Mouse (Mus musculus) frontal cortex, postnatal 10 days (tissue): ENCODE results near the gene 4930595D18Rik.

Source experiments
- DNase-seq, 2 experiments: peaks; one replicate each; pipeline ENCODE4 v3.0.0; 2022; ENCODE audit warnings: low spot score in 2 of 2, mixed read lengths in 1 of 2

Gene 4930595D18Rik

DNA sequence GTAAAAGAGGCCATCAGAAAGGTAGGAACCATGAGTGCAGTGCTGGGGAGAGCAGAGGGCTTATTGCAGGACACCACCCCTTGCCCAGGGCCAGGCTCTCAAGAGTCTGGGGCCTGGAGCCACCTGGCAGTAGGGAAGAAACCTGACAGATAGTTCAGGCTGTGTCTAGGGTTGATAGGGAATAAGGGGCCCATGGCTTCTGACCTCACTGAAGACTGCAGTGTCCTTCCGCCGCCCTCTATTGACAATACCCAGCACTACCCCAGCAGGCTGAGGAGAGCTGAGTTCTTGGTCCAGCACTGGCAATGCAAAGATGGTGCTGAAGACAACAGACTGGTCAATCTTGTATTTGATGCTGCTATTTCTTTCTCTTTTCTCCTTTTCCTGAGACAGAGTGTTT is 47.2 kb downstream of the 4930595D18Rik start:
- no peak for DNase-seq

DNA sequence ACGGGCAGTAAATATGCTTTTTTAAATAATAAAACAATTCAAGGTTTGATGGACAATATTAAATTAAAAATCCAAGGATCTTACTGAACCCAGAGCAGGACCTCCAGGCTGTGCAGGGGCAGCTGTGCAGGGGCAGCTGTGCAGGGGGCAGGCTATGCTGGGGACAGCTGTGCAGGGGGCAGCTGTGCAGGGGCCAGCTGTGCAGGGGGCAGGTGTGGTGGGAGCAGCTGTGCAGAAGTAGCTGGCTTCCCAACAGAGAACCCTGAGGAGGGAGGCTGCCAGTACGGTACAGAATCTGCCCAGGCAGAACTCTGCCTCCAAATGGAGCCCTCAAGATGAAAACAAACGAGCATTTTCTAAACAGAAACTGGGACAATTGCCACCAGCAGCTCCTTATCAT is 48.3 kb downstream of the 4930595D18Rik start:
- DNase-seq, result no peak

DNA sequence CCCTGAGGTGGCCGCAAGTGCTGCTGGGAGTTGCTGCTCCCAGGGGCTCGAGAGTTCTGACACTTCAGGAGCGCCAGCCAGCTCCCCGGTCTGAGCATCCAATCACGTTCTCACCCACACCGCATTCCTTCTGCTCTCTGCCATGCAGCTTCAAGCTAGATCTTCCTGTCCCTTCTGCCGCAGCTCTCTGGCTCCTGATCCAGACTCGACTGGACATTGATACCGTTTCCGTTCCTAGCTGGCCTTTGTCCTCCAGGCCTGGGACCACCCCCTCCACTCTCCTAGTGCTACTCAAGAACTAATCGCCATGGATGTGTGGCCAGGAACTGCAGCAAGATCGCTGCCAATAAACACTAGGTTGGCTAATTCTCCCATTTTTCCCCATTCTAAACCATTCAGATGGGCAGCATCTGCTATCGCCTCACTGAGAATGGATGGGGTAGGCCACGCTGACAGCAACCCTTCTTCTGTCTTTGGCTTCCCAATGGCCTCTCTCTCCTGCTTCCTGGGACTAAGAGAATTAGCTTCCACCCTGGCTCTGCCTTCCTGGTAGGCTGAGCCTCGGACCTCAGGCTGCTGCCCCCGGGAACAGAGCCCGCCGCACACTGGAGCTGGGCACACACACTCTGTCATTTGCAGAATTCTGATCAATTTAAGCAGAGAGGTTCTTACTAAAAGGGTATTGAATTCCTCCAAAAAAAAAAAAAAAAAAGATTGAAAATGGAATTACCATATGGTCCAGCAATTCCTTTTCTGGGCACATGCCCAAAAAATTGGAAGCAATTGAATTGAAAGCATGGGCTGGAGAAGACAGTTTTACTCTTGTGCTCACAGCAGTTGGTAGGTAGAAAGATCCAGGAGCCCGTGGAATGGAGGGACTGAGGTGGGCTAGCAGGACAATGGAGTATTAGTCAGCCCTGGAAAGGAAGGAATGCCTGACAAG is 49.2 kb downstream of the 4930595D18Rik start:
- DNase-seq, result no peak

DNA sequence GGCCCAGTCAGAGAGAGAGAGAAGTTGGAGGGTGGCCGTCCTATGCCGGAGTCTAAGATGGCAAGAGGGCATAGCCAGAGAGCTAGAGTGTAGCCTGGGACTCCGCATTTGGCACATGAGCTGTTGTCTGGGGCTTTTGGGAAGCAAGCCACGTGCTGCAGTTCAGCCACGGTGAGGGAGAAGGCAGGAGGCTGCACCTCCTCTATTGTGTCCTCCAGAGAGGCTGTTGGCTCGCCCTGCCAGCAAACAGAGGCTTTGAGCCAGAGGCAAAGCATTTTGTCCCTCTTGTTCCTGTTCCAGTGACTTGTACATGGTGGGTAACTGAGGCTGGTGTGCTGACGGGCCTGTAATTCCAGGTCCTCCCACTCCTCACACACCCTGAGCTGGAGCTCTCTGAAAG is 50.1 kb downstream of the 4930595D18Rik start:
- DNase-seq, result no peak

DNA sequence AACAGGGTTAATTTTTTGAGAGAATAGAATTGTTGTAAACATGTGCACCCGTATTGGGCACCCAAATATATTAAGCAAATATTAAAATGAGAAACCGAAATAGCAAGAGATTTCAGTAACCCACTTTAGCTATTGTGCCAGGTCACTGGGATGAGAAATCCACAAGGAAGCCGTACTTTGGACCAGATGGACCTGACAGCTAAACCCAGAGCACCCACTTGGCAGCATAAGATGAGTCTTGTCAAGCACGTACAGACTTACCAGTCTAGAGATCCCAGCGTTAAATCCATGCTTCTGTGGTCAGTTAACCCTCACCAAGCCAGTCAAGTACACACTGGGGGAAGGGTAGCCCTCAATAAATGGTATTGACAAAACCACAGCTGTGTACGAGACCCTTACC is 58.6 kb downstream of the 4930595D18Rik start:
- no peak for DNase-seq

DNA sequence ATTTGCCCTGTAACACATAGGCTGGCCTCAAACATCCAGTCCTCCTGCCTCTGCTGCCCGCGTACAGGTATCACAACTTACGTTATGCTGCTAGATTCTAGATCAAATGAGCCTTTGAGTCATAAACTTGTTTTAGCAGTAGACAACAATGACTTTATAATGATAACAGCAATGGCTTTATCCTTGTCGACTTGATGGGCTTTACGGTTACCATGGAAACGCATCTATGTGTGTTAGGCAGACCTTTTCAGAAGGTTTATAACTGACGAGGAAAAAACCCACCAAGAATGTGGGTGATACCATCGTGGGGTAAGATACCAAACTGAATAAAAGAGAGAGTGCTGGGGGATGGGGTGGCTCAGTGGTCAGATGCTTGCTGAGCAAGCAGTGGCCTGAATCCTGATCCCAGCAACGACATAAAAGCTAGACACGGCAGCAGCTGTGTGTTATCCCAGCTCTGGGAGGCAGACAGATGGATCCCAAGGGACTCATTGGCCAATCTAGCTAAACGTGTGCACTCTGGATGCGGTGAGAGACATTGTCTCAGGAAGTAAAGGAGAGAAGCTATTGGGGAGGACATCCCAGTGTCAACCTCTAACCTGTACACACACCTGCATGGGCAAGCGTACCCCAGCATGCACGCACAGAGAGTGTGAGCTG is 59.6 kb downstream of the 4930595D18Rik start:
- DNase-seq, result no peak

DNA sequence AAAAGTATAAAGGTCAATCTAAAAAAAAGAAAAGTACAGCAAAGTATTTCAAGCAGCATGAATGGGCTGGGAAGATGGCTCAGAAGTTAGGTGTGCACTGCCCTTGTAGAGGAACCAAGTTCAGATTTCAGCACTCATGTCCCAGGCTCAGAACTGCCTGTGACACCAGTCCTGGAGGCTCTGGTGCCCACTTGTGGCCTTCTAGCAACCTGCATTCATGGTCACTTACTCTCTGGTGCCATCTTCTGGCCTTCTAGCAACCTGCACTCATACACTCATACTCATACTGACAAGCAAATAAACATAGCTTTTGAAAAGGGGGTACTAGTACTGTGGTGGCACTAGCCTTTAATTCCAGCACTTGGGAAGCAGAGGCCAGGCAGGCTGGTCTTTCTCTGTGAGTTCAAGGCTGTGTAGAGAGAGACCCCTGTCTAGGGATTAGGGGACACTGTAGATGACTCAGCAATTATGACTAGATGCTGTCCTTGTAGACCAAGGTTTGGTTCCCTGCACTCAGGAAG is 61.9 kb downstream of the 4930595D18Rik start:
- no peak for DNase-seq

DNA sequence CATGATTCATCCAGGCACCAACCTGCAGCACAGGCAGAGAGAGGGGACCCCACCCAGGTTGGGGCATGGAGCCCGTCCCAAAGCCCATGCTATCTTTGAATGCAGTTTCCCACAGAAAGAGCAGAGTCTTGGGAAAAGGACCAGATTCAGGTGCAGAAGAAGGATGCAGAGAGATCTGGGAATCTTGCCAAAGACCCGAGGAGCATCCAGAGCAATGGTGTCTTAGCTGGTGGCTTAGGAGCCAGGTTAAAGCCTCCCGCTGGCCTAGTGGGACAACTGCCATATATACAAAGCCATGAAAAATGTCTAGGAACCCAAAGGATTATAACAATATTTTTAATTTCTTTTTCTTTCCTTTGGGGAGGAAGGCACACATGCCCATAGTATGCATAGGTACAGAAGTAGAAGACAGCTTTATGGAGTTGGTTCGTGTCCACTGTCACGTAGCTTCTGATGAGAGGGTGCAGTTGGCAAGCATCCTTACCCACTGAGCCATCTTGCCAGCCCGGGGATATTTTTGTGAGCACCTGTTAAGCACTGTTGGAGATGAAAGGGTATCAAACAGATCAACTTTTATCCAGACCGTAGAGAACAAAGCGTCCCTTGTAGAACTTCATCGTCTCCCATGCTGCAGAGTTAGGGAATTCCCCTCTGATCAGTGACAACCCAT is 63.2 kb downstream of the 4930595D18Rik start:
- DNase-seq, result no peak

DNA sequence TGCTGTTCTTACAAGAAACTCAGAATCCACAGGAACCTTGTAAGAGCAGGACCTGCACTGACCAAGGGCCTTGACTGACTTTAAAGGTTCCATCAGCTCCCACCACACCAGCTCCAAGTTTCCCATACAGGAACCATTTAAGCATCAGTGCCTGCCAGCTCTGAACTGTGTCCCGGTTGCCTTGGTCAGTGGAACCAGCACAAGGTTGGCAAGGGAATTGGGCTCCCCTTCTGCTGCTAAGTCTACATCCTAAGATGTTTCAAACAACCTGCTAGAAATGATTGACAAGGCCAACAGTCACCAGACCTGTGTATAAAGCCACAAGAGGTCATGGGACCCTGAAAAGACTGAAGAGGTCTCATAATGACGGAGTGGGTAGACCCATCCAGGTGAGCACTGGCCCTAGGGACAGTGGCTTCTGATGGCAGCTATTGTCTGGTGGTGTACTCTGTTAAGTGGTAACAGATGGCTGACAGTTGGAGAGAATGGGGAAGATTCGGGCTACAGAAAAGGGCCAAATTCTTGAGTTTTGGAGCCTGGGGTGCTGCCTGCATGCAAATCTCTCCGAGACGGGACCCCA is 64.7 kb downstream of the 4930595D18Rik start:
- DNase-seq, result no peak

DNA sequence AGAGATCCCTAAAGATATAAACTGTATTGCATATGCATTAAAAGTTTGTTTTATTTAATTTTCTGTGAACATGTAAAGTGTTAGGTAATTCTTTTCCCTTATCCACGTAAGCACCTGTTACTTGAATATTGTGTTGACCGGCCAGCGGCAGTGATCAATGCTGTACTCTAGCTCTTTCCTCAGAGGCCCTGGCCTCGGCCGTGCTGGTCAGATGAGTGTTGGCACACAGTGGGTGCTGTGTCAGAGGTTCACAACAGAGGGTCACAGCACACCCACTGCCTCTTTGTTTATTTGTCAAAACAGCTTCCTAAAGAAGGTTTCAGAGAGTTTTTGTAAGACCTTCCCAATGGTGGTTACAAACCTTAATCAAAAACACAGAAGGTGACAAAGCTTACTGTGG is 69.7 kb downstream of the 4930595D18Rik start:
- no peak for DNase-seq

DNA sequence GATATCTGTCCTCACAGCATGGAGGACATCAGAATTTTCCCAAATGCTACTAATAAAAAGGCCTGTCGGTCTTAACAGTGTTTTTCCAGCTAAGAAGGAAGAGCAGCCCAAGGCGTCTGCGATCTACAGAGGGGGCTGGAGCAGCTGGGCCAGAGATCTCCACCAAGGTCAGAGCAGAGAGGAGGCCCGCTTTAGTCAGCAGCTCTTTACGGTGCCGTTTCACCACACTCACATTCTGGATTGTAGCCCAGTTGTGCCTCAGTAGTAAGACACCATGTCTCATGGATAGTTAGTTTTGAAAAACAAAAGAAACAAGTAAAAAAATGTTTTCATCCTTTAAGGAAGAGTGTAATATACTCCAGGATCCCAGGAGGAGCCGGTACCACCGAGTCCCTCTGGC is 73.1 kb downstream of the 4930595D18Rik start:
- no peak for DNase-seq
